Mouse (Mus musculus) intestine, embryonic 14.5 days (tissue): ENCODE measurements around the gene Smtnl1. TPM values are rescaled to one million over a fixed set of nuclear protein-coding genes. Genes with fewer than 3 reads are reported as not detected.

Source experiments
- ATAC-seq: fragments of 200-750 bp; cut with Nextera tagmentation; replicated peaks from 2 replicates; pipeline ENCODE4 v1.8.0; 2017; ENCODE audit warnings: low read depth, moderate number of reproducible peaks, moderate TSS enrichment, moderate library complexity; ENCODE audit not compliant: low FRiP score, low TSS enrichment
- DNase-seq: peaks from one replicate; pipeline ENCODE4 v3.0.0-alpha.2; 2018; ENCODE audit warnings: low spot score
- H3K27ac ChIP-seq: fragments of 300-500 bp; sonication (generic); 2 replicates; pipeline ENCODE4 v1.5.1; 2014; ENCODE audit warnings: low read depth, mild to moderate bottlenecking, control low read depth
- H3K27me3 ChIP-seq: fragments of 300-500 bp; sonication (generic); replicated peaks from 2 replicates; pipeline ENCODE4 v1.6.1; 2014; ENCODE audit warnings: low read length, control low read depth; ENCODE audit not compliant: control insufficient read depth, insufficient read depth
- H3K36me3 ChIP-seq: fragments of 300-500 bp; sonication (generic); 2 replicates; pipeline ENCODE4 v1.6.1; 2014; ENCODE audit warnings: low read length, control low read depth; ENCODE audit not compliant: control insufficient read depth, insufficient read depth
- H3K4me1 ChIP-seq: fragments of 300-500 bp; sonication (generic); replicated peaks from 2 replicates; pipeline ENCODE4 v1.6.1; 2014; ENCODE audit warnings: low read length, control low read depth, mixed read lengths; ENCODE audit not compliant: control insufficient read depth, insufficient read depth
- H3K4me2 ChIP-seq: fragments of 300-500 bp; sonication (generic); 2 replicates; pipeline ENCODE4 v1.6.1; 2014; ENCODE audit warnings: low read length
- H3K4me3 ChIP-seq: fragments of 300-500 bp; sonication (generic); 2 replicates; pipeline ENCODE4 v1.5.1; 2014; ENCODE audit warnings: low read depth, low read length, control low read depth, mixed read lengths
- H3K9ac ChIP-seq: fragments of 300-500 bp; sonication (generic); 2 replicates; pipeline ENCODE4 v1.6.1; 2014; ENCODE audit warnings: mild to moderate bottlenecking, low read length
- H3K9me3 ChIP-seq: fragments of 300-500 bp; sonication (generic); 2 replicates; pipeline ENCODE4 v1.6.1; 2016; ENCODE audit warnings: low read length, control low read depth; ENCODE audit not compliant: control insufficient read depth
- WGBS: fragments of 180-500 bp; shearing (Covaris S2); extraction: QIAGEN DNeasy Blood & Tissue Kit; methylation state at CpG from one replicate; pipeline ENCODE4 v1.1.7; 2014; 5-methylcytosine and 5-hydroxymethylcytosine counted together
- polyA plus RNA-seq: library from polyadenylated mRNA; unstranded; fragments of >200 nt; fragmentation: Nextera tagmentation; extraction: Ambion mirVana; gene quantifications from 2 replicates; pipeline ENCODE4 v1.2.1, GENCODE M21; 2014

Gene Smtnl1
- polyA plus RNA-seq: 0.27 TPM in 1 of 2 replicates, not detected in the other

GRCm38 (mm10) chr2:84822552-84822951, at the start of gene Smtnl1:
Smtnl1 (minus strand) TSS chr2:84822652.
- 0 out of 2 replicates have a peak, but pooled peaks cover 2% of the 10 kb centered on the region for H3K4me1 ChIP-seq
- no peak for DNase-seq
- WGBS: 49% methylated on average over 13 of the region's 13 CpGs
- no peaks in the 10 kb centered on the region for H3K36me3 ChIP-seq
- H3K27ac ChIP-seq: no peak within 1 kb of the TSS
- H3K27me3 ChIP-seq: 0 out of 2 replicates have a peak, but pooled peaks cover 5% of the 10 kb centered on the region
- no peaks in the 10 kb centered on the region for H3K9me3 ChIP-seq
- H3K4me2 ChIP-seq: no peak within 1 kb of the TSS
- no peak for ATAC-seq
- no peak within 1 kb of the TSS for H3K9ac ChIP-seq
- no peak within 1 kb of the TSS for H3K4me3 ChIP-seq

GRCm38 (mm10) chr2:84870623-84871160, 48.2 kb upstream of the Smtnl1 start:
- WGBS: 59% methylated on average over 4 of the region's 4 CpGs
- Histone ChIP-seq H3K36me3 (no peaks in the 10 kb centered on the region), H3K27me3 (peaks cover 91% of the 10 kb centered on the region), H3K4me3 (no peak overlapping the region), H3K4me2 (no peak overlapping the region), H3K4me1 (peaks cover 13% of the 10 kb centered on the region; the same call in 1 of the 2 replicates), H3K9ac (no peak overlapping the region), H3K9me3 (no peaks in the 10 kb centered on the region), H3K27ac (no peak overlapping the region)
- no peak for ATAC-seq
- DNase-seq: no peak

- 80% methylated on average over 2 of the region's 2 CpGs for WGBS
- H3K4me2 ChIP-seq: no peak overlapping the region
- peaks cover 81% of the 10 kb centered on the region for H3K27me3 ChIP-seq
- no peaks in the 10 kb centered on the region for H3K9me3 ChIP-seq
- H3K27ac ChIP-seq: no peak overlapping the region
- peaks cover 16% of the 10 kb centered on the region; the same call in 1 of the 2 replicates for H3K4me1 ChIP-seq
- ATAC-seq (no peak), DNase-seq (no peak)
- no peaks in the 10 kb centered on the region for H3K36me3 ChIP-seq
- no peak overlapping the region for H3K9ac ChIP-seq
- H3K4me3 ChIP-seq: no peak overlapping the region
Observed at GRCm38 (mm10) chr2:84868977-84869376, 46.5 kb upstream of the Smtnl1 start.

GRCm38 (mm10) chr2:84868521-84868943, 46.1 kb upstream of the Smtnl1 start:
- no peak overlapping the region for H3K27ac ChIP-seq
- no peaks in the 10 kb centered on the region for H3K9me3 ChIP-seq
- H3K9ac ChIP-seq: no peak overlapping the region
- H3K4me2 ChIP-seq: no peak overlapping the region
- peak; percentile 82 for DNase-seq
- no peak overlapping the region for H3K4me3 ChIP-seq
- H3K4me1 ChIP-seq: peaks cover 16% of the 10 kb centered on the region; the same call in 1 of the 2 replicates
- peaks cover 76% of the 10 kb centered on the region for H3K27me3 ChIP-seq
- no peak for ATAC-seq
- 10% methylated on average over 5 of the region's 5 CpGs for WGBS
- H3K36me3 ChIP-seq: peaks cover under 1% of the 10 kb centered on the region; the same call in 1 of the 2 replicates

GRCm38 (mm10) chr2:84865616-84866571, 43.4 kb upstream of the Smtnl1 start:
- Histone ChIP-seq H3K4me3 (peak overlapping the region; percentile 27), H3K36me3 (peaks cover 25% of the 10 kb centered on the region), H3K4me2 (peak overlapping the region; percentile 60), H3K27me3 (peaks cover 50% of the 10 kb centered on the region), H3K4me1 (0 out of 2 replicates have a peak, but pooled peaks cover 8% of the 10 kb centered on the region), H3K27ac (no peak overlapping the region), H3K9ac (0 out of 2 replicates have a peak overlapping the region, but pooled peaks have one; percentile 1), H3K9me3 (no peaks in the 10 kb centered on the region)
- WGBS: under 1% methylated on average over 47 of the region's 47 CpGs
- DNase-seq (peak; percentile 87), ATAC-seq (peak; percentile 54)

GRCm38 (mm10) chr2:84862231-84862630, 39.8 kb upstream of the Smtnl1 start:
- 77% methylated on average over 3 of the region's 3 CpGs for WGBS
- DNase-seq: no peak

GRCm38 (mm10) chr2:84861430-84861829, 39.0 kb upstream of the Smtnl1 start:
- H3K9ac ChIP-seq: no peak overlapping the region
- 93% methylated on average over 3 of the region's 3 CpGs for WGBS
- no peak overlapping the region for H3K4me3 ChIP-seq
- peaks cover 13% of the 10 kb centered on the region for H3K27me3 ChIP-seq
- no peak overlapping the region for H3K4me2 ChIP-seq
- DNase-seq (no peak), ATAC-seq (no peak)
- H3K36me3 ChIP-seq: peaks cover 67% of the 10 kb centered on the region
- no peaks in the 10 kb centered on the region for H3K9me3 ChIP-seq
- H3K4me1 ChIP-seq: 0 out of 2 replicates have a peak, but pooled peaks cover 8% of the 10 kb centered on the region
- H3K27ac ChIP-seq: no peak overlapping the region

More at GRCm38 (mm10) chr2:84862231-84862630, 39.8 kb upstream of the Smtnl1 start:
- ATAC-seq: no peak
- Histone ChIP-seq H3K4me1 (0 out of 2 replicates have a peak, but pooled peaks cover 8% of the 10 kb centered on the region), H3K4me2 (no peak overlapping the region), H3K27me3 (peaks cover 21% of the 10 kb centered on the region), H3K27ac (no peak overlapping the region), H3K9ac (no peak overlapping the region), H3K9me3 (no peaks in the 10 kb centered on the region), H3K4me3 (no peak overlapping the region), H3K36me3 (peaks cover 61% of the 10 kb centered on the region)

- Histone ChIP-seq H3K27me3 (0 out of 2 replicates have a peak, but pooled peaks cover 2% of the 10 kb centered on the region), H3K4me2 (no peak overlapping the region), H3K36me3 (peaks cover 68% of the 10 kb centered on the region), H3K9ac (no peak overlapping the region), H3K9me3 (no peaks in the 10 kb centered on the region), H3K27ac (no peak overlapping the region), H3K4me1 (no peaks in the 10 kb centered on the region), H3K4me3 (no peak overlapping the region)
- ATAC-seq: no peak
- DNase-seq: no peak
- WGBS: 86% methylated on average over 7 of the region's 7 CpGs
Observed at GRCm38 (mm10) chr2:84859991-84860780, 37.7 kb upstream of the Smtnl1 start.
